Mouse (Mus musculus) embryonic facial prominence, embryonic 15.5 days (tissue): ENCODE results near the gene Gm45808. TPM values are rescaled to one million over a fixed set of nuclear protein-coding genes. Genes with fewer than 3 reads are reported as not detected.

ENCODE experiments used
- ATAC-seq: fragments of 200-750 bp; cut with Nextera tagmentation; 2 replicates; pipeline ENCODE4 v1.8.0; 2017; ENCODE audit warnings: low read depth, moderate TSS enrichment; ENCODE audit not compliant: insufficient number of reproducible peaks, low FRiP score, low TSS enrichment
- H3K27ac ChIP-seq: fragments of 300-500 bp; sonication (generic); replicated peaks from 2 replicates; pipeline ENCODE4 v1.5.1; 2015; ENCODE audit warnings: mild to moderate bottlenecking, inconsistent platforms
- H3K27me3 ChIP-seq: fragments of 300-500 bp; sonication (generic); 2 replicates; pipeline ENCODE4 v1.6.1; 2015; ENCODE audit warnings: inconsistent platforms
- H3K36me3 ChIP-seq: fragments of 300-500 bp; sonication (generic); 2 replicates; pipeline ENCODE4 v1.6.1; 2015; ENCODE audit warnings: mild to moderate bottlenecking, inconsistent platforms
- H3K4me1 ChIP-seq: fragments of 300-500 bp; sonication (generic); 2 replicates; pipeline ENCODE4 v1.6.1; 2015; ENCODE audit warnings: inconsistent platforms
- H3K4me2 ChIP-seq: fragments of 300-500 bp; sonication (generic); replicated peaks from 2 replicates; pipeline ENCODE4 v1.6.1; 2015; ENCODE audit warnings: mild to moderate bottlenecking, inconsistent platforms
- H3K4me3 ChIP-seq: fragments of 300-500 bp; sonication (generic); replicated peaks from 2 replicates; pipeline ENCODE4 v1.5.1; 2015; ENCODE audit warnings: mild to moderate bottlenecking, inconsistent platforms
- H3K9ac ChIP-seq: fragments of 300-500 bp; sonication (generic); 2 replicates; pipeline ENCODE4 v1.6.1; 2015; ENCODE audit warnings: inconsistent platforms
- H3K9me3 ChIP-seq: fragments of 300-500 bp; sonication (generic); replicated peaks from 2 replicates; pipeline ENCODE4 v1.6.1; 2016; ENCODE audit warnings: inconsistent platforms
- WGBS: fragments of 180-500 bp; shearing (Covaris S2); methylation state at CpG from one replicate; pipeline ENCODE4 v1.1.7; 2015; 5-methylcytosine and 5-hydroxymethylcytosine counted together
- polyA plus RNA-seq: library from polyadenylated mRNA; unstranded; fragments of >200 nt; fragmentation: Nextera tagmentation; extraction: Ambion mirVana; gene quantifications from 2 replicates; pipeline ENCODE4 v1.2.1, GENCODE M21; 2015

Gm45808 gene
- polyA plus RNA-seq, 1 experiment from 2014 or later = not detected

DNA sequence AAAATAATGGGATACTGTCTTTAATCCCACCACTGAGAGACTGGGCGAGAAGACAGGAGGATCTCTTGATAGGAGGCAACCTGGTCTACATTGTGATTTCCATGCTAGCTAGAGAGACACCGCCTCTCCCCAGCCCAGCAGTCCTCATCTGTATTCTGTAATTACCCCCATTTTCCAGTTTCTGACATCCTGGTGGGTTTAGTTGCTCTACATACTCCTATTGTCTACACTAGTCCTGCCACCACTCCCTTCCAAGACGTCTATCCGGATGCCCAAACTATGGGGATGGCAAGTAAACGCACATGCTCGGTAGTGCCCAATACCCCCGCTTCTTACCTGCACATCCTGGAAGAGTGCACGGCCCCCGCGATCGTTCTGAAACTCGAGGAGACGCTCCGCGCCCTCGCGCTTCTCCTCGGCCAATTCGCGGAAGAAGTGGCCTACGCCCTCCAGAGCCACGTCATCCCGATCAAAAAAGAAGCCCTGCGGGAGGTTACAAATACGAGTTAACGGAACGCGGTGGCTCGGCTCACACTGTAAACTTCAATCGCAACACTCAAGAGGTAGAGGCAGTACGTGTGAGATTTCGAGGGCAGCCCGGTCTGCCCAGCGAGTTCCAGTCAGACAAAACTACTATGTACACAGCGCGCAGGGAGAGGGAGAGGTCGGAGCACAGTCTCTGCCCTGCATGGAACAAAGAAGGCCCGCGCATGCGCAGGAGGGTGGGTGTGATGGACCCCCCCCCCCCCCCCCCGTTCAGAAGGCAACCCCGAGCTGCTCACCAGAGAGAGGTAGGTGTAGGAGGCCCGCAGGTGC is 27.7 kb downstream of the Gm45808 start:
- ATAC-seq = peak; percentile 74
- Histone ChIP-seq H3K4me2 (peak overlapping the region; percentile 72), H3K27ac (peak overlapping the region; percentile 95), H3K4me1 (peaks cover 46% of the 10 kb centered on the region), H3K36me3 (peaks cover 47% of the 10 kb centered on the region), H3K9ac (peak overlapping the region; percentile 65), H3K9me3 (no peaks in the 10 kb centered on the region), H3K4me3 (peak overlapping the region; percentile 77), H3K27me3 (no peaks in the 10 kb centered on the region)
- WGBS = under 1% methylated on average over 43 of the region's 43 CpGs

DNA sequence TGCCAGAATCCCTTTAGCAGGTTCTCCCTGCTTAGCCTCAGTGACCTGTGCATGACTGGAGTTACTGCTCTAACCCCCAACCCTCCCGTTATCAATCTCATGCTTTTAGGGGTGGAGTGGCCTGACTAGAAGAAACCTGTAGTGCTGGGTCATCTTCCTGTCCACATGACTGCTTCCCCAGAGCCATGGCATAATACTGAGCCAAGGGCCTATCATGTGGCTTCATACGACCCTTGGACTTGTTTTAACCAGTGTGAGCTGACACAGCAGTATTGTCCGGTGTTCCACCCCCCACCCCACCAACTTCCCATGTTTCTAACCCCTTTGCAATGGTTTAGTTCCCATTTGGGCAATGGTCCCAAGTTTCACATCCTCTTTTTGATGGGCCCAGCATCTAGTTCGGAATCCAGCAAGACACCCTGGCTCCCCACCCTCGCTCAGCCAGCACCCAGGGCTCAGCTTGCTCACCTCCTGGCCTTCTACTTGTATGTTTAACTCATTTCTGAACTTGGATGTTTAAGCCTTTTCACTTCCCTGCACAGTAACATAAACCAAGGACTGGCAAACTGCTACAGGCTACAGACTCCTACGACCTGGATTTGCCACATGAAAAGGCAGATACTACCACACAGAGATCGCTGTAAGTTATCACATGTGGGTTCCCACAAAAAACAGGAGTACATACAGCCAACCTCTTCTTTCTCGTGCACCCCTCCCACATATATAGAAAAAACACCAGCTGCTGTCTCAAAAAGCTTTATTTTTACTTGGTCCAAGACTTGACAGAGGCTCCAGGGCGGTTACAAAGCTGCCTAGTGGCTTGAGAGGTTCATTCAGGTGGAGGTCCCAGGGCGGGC is 29.2 kb downstream of the Gm45808 start:
- ATAC-seq = no peak
- Histone ChIP-seq H3K9ac (no peak overlapping the region), H3K4me1 (peaks cover 46% of the 10 kb centered on the region), H3K27ac (peak overlapping the region; percentile 71), H3K4me3 (peak overlapping the region; percentile 77), H3K9me3 (no peaks in the 10 kb centered on the region), H3K4me2 (peak overlapping the region; percentile 72), H3K27me3 (no peaks in the 10 kb centered on the region), H3K36me3 (peaks cover 44% of the 10 kb centered on the region)
- WGBS = 56% methylated on average over 10 of the region's 10 CpGs

DNA sequence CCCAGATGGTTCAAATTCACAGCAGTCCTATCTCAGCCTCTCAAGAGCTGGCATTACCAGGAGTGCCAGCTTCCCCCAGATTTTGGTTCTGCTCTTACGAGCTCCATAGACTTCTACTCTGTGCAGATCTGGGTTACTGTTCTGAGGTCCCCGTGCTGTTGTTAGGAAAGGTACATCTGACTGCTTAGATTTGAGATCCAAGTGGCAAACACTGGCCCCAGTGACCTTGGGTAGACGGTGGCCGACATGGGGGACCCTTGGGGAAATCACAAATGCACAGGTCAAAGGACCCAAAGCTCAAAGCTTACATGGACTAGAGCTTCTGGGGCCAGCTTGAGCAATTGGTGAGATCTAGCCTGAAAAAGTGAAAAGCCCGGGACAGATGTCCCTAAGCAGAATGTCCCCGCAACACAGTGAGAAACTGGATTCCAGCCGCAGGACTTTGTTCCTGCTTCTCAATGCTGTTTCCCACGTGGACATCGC is 29.8 kb downstream of the Gm45808 start:
- Histone ChIP-seq H3K27ac (peak overlapping the region; percentile 71), H3K9ac (no peak overlapping the region), H3K36me3 (peaks cover 48% of the 10 kb centered on the region), H3K4me3 (peak overlapping the region; percentile 77), H3K4me1 (peaks cover 43% of the 10 kb centered on the region), H3K9me3 (no peaks in the 10 kb centered on the region), H3K4me2 (peak overlapping the region; percentile 72; the same call in 1 of the 2 replicates), H3K27me3 (no peaks in the 10 kb centered on the region)
- ATAC-seq = no peak
- WGBS = 45% methylated on average over 9 of the region's 9 CpGs

DNA sequence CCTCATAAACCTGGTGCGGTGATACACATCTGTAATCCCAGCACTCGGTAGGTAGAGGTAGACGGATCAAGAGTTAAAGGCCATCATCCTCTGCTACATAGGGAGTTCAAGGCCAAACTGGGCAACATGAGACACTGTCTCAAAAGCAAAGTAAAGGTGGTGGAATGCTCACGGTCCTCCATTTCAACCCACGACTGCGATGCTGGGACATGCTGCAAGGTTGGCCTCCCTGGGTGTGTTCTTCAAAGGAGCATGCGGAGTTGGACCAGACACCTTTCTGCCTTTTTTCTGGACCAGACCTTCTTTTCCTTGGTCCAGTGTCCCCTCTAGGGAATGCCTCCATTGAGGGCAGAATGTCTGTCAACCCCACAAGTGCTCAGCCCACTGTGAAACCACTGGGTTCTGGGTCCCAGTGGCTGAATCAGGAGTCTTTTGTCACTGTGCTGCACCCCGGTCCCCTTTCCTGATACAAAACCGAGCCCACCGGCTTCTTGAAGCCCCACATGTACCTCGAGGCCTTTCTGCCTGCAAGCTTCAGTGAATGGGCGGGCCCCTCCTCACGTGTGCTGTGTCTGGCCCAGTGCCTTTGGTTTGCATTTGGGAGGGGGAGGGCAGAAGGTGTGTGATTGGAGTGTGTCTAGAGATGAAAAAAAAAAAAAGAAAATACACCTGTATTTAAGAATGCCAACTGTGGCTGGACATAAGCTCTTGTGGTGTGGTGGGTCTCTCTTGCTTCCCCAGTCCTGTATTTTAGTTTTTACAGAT is 30.5 kb downstream of the Gm45808 start:
- Histone ChIP-seq H3K27me3 (no peaks in the 10 kb centered on the region), H3K9me3 (no peaks in the 10 kb centered on the region), H3K4me2 (no peak overlapping the region), H3K4me1 (peaks cover 38% of the 10 kb centered on the region), H3K36me3 (peaks cover 50% of the 10 kb centered on the region), H3K4me3 (no peak overlapping the region), H3K27ac (peak overlapping the region; percentile 17; the same call in 1 of the 2 replicates), H3K9ac (no peak overlapping the region)
- ATAC-seq = no peak
- WGBS = 60% methylated on average over 13 of the region's 13 CpGs

DNA sequence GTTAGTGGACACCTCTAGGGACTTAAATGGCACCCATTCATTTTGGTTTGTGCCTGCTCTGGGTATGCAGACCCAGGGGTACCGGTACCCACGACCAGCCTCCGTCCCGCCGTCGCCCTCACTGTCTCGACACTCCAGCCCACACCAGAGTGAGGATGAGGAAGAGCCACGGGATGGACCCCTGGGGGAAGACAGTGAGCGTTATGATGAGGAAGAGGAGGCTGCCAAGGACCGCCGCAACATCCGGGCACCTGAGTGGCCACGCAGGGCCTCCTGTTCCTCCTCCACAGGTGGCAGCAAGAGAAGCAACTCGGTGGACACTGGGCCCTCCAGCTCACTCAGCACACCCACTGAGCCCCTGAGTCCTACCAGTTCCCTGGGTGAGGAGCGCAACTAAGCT is 31.6 kb downstream of the Gm45808 start:
- Histone ChIP-seq H3K27ac (no peak overlapping the region), H3K4me2 (no peak overlapping the region), H3K9ac (no peak overlapping the region), H3K36me3 (peaks cover 54% of the 10 kb centered on the region), H3K27me3 (no peaks in the 10 kb centered on the region), H3K4me3 (no peak overlapping the region), H3K4me1 (peaks cover 27% of the 10 kb centered on the region), H3K9me3 (no peaks in the 10 kb centered on the region)
- ATAC-seq = no peak
- 90% methylated on average over 15 of the region's 15 CpGs for WGBS

DNA sequence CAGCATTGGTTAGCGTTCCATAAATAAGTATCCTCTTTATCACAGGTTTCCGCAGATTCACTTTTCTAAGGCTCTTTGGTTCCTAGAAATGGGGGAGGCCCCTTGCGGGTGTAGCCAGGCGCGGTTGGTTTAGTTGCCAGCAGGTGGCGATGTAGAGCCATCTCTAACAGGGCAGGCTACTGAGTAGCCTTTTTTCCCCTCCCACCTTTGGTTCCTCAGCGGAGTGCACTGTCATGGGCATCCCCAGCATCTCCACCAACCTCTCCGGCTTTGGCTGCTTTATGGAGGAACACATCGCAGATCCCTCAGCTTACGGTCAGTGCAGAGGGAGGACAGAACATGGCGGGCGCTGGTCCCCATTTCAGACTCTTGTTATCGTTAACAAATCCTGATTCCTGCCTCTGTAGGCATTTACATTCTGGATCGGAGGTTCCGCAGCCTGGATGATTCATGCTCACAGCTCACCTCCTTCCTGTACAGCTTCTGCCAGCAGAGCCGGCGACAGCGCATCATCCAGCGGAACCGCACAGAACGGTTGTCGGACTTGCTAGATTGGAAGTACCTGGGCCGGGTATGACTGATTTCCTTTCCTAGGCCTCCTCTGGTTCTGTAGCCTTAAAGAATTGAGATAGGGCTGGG is 35.1 kb downstream of the Gm45808 start:
- Histone ChIP-seq H3K27ac (no peak overlapping the region), H3K9ac (no peak overlapping the region), H3K4me2 (no peak overlapping the region), H3K27me3 (no peaks in the 10 kb centered on the region), H3K36me3 (peaks cover 52% of the 10 kb centered on the region), H3K4me3 (no peak overlapping the region), H3K9me3 (no peaks in the 10 kb centered on the region), H3K4me1 (peaks cover 4% of the 10 kb centered on the region; the same call in 1 of the 2 replicates)
- no peak for ATAC-seq
- WGBS = 54% methylated on average over 23 of the region's 23 CpGs

DNA sequence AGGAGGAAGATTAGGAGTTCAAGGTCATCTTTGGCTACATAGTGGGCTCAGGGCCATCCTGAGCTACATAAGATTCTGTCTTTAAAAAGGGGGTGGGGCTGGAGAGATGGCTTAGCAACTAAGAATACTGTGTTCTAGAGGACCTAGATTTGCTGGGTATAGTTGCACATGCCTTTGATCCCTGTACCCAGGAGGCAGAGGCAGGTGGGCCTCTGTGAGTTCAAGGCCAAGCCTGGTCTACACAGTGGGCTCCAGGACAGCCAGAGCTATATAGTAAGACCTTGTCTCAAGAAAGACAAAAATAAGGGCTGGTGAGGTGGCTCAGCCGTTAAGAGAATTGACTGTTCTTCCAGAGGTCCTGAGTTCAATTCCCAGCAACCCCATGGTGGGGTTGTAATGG is 36.6 kb downstream of the Gm45808 start:
- WGBS = 87% methylated on average over 1 of the region's 1 CpGs
- no peak overlapping the region for H3K4me3 ChIP-seq
- H3K4me2 ChIP-seq = no peak overlapping the region
- H3K36me3 ChIP-seq = peaks cover 57% of the 10 kb centered on the region
- H3K9me3 ChIP-seq = no peaks in the 10 kb centered on the region
- no peak overlapping the region for H3K9ac ChIP-seq
- H3K4me1 ChIP-seq = no peaks in the 10 kb centered on the region
- H3K27ac ChIP-seq = no peak overlapping the region
- ATAC-seq = no peak
- H3K27me3 ChIP-seq = no peaks in the 10 kb centered on the region

DNA sequence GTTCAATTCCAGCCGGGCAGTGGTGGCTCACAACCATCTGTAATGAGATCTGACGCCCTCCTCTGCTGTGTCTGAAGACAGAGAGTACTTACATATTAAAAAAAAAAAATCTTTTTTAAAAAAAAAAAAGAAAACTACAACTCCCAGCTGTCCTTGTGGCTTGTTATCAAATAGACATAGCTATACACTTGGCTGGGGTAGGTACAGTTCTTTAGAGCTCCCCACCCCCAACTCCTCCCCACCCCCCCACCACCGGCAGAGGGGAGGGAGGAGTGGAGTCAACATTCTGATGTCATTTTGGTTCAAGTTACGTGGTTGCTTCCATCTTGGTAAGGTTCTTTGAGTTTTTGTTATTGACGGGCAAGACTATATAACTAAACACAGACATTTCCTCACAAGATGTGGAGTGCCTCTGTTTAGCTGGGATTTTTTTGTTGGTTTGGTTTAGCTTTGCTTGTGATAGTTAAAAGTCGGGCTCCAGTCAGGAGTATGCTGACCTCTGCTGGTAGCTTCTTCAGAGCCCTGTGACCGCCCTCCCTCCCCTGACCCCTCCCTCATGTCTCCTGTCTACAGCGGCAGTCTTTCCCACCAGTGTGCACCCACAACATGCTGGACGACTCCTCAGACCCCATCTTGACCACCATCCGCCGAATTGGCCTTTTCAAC is 39.2 kb downstream of the Gm45808 start:
- H3K27me3 ChIP-seq = no peaks in the 10 kb centered on the region
- H3K36me3 ChIP-seq = peaks cover 63% of the 10 kb centered on the region
- no peak overlapping the region for H3K27ac ChIP-seq
- WGBS = 33% methylated on average over 11 of the region's 11 CpGs
- H3K9ac ChIP-seq = no peak overlapping the region
- no peak overlapping the region for H3K4me2 ChIP-seq
- no peak overlapping the region for H3K4me3 ChIP-seq
- H3K4me1 ChIP-seq = no peaks in the 10 kb centered on the region
- H3K9me3 ChIP-seq = no peaks in the 10 kb centered on the region
- ATAC-seq = no peak

DNA sequence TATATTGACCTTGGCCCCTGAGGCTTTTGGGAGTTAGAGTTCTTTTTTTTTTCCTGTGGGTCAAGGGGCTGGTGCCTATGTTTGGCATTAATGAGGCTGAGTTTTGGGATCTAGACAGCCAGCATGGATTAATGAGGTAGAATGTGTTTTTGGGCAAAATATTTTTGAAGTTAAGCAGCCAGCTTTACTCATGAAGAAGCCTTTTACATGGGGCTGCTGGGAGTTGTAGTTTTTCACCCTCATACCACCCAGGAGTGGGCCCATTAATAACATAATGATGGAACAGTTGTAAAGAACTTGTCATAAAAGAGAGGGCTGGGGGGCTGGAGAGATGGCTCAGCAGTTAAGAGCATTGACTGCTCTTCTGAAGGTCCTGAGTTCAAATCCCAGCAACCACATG is 40.0 kb downstream of the Gm45808 start:
- Histone ChIP-seq H3K9ac (no peak overlapping the region), H3K27ac (no peak overlapping the region), H3K4me2 (no peak overlapping the region), H3K27me3 (no peaks in the 10 kb centered on the region), H3K4me1 (no peaks in the 10 kb centered on the region), H3K36me3 (peaks cover 61% of the 10 kb centered on the region), H3K4me3 (no peak overlapping the region), H3K9me3 (no peaks in the 10 kb centered on the region)
- ATAC-seq = no peak
